Mouse (Mus musculus) erythroblast, embryonic 14.5 days (primary cell): ENCODE data around the gene Ndufv1.

ENCODE experiments used
- GATA1 ChIP-seq: IDR thresholded peaks from 2 replicates; pipeline ENCODE4 v1.6.1; 2012; ENCODE audit warnings: low read length, inconsistent platforms, mixed read lengths
- TAL1 ChIP-seq: IDR thresholded peaks from 3 replicates; pipeline ENCODE4 v1.6.1; 2012; ENCODE audit warnings: low read length, inconsistent platforms, mixed read lengths

GRCm38 (mm10) chr19:3995505-3995904 is 17.1 kb downstream of the Ndufv1 start:
- no peak for TF ChIP-seq GATA1
- TF ChIP-seq TAL1 = no peak
